Mouse (Mus musculus) telencephalon, adult 2 months (tissue): ENCODE data around the gene Ggcx.
A peak's percentile ranks its signal among the peaks of the same experiment; 100 is the strongest.

ENCODE experiments used
- DNase-seq: peaks from one replicate; pipeline ENCODE4 v3.0.0-alpha.2; 2011; ENCODE audit warnings: low read depth, low spot score

Gene Ggcx

GRCm38 (mm10) chr6:72414076-72414756 is at the start of gene Ggcx:
Ggcx (plus strand) TSS chr6:72414308.
- DNase-seq: peak; percentile 85

DNA sequence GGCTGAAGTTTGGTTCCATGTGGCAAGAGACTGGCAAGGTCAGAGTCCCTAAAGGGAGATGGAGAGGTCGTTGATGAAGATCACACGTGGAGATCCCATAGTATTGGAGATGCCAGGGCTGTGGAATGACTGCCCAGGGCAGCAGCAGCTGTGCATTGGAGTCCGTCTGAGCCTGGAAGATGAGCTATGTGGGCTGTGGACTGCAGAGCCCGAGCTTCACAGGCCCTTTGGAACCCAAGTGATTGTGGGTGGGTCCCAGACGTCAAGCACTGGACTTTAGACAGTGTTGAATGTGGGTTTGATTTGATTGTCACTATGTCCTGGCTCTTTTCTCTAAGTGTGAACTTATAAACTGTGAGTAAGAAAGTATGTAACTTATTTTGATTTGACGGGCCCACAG is 49.1 kb upstream of the Ggcx start:
- DNase-seq: no peak

DNA sequence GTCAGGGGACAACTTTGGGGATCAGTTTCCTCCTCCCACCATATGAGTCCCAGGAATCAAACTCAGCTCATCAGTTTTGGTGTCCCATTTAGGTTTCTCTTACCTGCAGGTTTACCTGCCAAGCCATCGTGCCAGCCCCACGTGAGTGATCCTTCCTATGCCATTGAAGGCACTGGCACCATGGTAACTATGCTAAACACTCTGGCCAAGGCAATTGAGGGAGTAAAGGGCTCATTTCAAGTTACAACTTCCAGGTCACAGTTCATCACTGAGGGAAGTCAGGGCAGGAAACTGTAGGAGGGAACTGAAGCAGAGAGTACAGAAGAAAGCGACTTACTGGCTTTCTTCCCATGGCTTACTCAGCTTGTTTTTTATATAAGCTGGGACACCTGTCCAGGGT is 47.8 kb upstream of the Ggcx start:
- DNase-seq: no peak

GRCm38 (mm10) chr6:72366844-72367443 is 47.2 kb upstream of the Ggcx start, which contains the start of gene Rnf181:
Rnf181 (minus strand) TSS chr6:72366956.
- DNase-seq: no peak

DNA sequence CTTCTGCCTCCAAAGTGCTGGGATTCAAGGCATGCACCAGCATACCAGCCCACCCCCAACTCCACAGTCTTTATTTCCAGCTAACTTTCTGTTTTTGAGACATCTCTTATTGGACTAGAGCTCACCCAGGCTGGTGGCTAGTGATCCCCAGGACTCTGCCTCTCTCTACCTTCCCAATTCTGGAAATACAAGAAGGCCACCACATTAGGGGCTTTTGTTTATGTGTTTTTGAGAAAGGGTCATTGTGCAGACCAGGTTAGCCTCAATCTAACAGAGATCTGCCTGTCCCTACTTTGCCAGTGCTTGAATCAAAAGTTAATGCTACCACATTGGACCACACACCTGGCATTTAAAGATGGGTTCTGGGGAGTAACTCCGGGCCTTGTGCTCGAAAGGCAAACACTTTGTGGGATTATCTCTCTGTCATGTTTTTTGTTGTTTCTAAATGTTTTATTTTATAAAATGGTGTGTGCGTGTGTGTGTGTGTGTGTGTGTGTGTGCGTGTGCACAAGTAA is 46.6 kb upstream of the Ggcx start:
- no peak for DNase-seq

- no peak for DNase-seq
Measured at GRCm38 (mm10) chr6:72369557-72369956, 44.6 kb upstream of the Ggcx start.

- DNase-seq: no peak
Measured at GRCm38 (mm10) chr6:72370091-72370490, 44.0 kb upstream of the Ggcx start.

GRCm38 (mm10) chr6:72371147-72371546 is 43.0 kb upstream of the Ggcx start:
- DNase-seq: peak; percentile 77

DNA sequence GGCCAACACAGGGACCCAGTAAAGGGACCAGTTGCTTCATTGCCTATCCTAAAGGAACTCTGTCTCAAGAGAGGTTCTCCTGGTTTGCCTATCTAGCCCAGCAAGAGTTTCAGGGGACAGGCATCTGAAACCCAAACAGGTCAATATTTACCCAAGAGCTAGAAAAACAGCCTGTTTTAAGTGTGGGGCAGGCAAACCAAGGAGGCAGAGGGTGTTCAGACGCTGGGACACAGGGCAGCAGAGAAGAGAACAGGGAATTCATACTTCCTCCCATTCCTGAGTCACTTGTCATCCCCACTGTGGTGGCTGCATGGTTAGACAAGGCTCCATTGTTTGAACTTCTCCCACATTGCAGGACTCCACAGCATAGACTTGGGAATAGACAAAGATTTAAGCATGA is 42.5 kb upstream of the Ggcx start:
- no peak for DNase-seq

DNA sequence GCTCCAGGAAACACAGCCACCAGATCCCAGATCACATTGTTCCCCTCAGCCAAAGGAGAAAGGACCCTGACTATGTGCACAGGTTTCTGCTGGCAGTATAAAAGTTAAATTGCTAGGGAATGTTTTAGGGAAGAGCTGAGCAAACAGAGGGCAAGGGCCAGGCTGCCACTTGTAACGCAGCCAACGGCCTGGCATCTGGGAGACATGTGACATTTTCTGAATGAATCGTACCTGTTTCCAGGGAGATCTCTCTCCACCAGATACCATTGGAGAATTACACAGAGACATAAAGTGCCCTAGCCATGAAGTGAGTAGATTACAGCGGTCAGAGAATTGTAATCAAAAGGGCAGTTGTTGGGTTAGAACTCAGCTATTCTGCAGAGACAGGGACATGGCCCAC is 40.9 kb upstream of the Ggcx start:
- no peak for DNase-seq

DNA sequence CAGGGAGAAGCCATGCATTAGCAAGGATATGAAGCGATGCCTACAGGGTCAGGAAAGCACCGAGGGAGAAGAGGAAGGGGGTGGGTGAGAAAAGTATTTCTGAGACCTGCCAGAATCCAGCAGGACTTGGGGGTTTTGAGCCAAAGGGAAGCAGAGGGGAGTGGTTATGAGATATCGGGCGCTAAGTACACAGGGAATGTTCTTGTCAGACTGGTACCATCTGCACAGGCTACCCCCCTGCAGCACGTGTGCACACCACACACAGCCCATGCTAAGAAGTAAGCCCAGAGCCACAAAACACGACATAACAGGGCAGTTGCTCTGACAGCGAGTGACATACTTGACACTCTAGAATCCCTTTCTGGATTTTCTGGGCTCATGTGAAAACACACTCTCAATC is 39.9 kb upstream of the Ggcx start:
- DNase-seq: no peak

DNA sequence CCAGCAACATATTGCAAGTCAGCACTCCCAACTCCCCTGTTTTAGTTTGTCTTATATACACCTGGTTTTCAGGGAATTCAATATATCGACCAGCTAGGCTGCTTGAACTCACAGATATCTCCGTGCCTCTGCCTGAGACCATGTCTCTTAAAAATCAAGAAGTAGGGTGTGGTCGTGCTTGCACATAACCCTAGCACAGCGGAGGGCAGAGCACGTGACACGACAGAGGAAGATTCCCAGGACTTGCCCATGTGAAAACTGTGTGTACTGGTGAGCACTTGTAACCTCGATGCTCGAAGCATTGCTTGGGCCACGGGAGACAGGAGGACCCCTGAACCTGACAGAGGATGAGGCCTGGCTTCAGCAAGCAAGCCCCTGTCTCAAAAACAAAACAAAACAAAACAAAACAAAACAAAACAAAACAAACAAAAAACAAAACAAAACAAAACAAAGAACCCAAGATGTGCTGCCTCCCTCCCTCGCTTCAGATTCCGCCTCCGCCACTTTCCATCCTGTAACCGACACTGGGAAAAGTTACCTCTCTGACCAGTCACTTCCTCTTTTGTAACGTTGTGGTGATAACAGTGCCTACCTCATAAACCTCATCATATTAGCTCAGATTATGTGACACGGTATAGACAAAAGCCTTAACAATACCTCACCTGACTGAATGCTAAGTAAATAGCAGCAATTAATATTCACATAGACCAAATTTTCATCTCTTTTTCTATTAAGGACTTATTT is 39.1 kb upstream of the Ggcx start:
- DNase-seq: no peak

- DNase-seq: no peak
Measured at GRCm38 (mm10) chr6:72378510-72379234, 35.4 kb upstream of the Ggcx start.

DNA sequence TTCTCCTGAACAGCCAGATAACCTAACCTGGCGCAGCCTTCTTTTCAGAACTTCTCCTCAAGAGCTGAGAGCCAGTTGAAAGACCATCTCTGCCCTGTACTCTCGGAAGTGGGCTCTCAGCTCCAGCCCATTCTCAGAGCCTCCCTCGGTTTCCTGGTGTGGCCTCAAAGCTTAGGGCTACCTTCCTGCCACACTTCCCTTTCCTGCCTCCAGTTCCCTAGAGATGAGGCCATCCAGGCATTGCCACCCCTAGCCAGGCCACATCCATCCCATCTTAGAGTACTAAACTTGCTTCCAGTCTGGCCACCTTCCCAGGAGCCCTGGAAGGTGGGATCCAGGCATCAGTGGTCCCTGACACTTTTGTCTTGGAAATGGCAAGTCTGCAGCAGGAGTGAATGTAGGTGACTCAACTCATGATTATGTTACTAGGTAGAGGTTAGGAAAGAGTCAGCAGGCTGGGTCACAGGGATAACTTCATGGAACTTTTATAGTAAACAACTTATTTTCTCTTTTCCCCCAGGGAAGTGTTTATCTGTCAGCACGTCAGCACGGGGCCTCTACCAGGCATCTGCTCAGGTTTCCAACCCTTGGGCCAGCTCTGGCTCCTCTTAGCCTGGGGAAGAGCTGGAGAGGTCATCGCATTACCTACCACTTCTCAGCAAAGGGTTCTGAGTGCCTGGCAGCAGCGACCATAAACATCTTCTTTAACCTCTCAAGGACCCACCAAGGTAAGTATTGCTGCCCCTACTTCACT is 34.6 kb upstream of the Ggcx start:
- no peak for DNase-seq

- DNase-seq: no peak
Measured at GRCm38 (mm10) chr6:72380131-72380770, 33.9 kb upstream of the Ggcx start, which contains the start of gene Vamp5. Vamp5 (minus strand) TSS chr6:72380468.

DNA sequence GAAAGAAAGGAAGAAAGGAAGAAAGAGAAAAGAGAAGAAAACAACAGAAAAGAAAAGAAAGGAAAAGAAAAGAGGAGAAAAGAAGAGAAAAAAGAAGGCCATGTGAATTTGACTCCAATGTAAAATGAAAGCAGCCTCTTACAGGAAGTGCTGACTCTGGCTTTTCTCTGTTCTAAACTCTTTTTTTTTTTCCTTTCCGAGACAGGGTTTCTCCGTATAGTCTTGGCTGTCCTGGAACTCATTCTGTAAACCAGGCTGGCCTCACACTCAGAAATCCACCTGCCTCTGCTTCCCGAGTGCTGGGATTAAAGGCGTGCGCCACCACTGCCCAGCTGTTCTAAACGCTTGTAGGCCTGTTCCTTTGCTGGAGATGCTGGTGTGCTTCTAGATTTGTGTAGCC is 31.6 kb upstream of the Ggcx start:
- DNase-seq: no peak

GRCm38 (mm10) chr6:72383142-72383820 is 30.8 kb upstream of the Ggcx start:
- DNase-seq: no peak

- no peak for DNase-seq
Measured at GRCm38 (mm10) chr6:72383952-72384351, 30.2 kb upstream of the Ggcx start.

DNA sequence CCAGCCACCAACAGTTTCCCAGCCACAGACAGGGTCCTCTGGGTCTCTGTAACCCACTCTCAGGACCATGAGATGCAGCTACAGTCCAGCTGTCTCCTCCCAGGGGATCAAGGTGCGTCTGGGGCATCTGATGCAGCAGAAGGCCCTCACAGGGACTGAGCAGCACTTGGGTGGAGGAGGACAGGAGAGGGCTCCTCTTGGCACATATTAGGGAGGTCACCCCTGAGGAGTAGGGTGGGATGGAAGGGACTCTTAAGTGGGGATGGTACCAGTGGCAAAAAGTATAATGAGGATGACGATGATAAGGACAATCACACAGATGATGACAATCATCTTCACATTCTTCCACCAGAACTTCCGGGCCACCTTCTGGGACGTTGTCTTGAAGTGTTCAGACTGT is 28.9 kb upstream of the Ggcx start:
- DNase-seq: no peak

DNA sequence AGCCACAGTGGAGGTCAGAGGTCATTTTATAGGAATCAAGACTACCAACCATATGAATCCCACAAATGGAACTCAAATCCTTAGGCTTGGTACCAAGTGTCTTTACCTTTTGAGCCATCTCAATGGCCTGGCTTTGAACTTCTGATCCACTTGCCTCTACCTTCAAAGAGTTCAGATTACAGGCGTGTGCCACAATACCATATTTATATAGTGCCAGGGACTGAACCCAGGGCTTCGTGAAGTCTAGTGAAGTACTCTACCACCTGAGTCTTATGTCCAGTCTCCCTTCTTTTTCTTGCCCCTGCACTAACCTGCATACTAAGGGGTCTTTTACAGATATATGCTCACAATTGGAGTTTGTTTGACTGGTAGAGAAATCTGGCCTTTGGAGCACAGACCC is 27.5 kb upstream of the Ggcx start:
- no peak for DNase-seq
